Mouse (Mus musculus): ENCODE data around the gene Kctd15.

Gene Kctd15

DNA sequence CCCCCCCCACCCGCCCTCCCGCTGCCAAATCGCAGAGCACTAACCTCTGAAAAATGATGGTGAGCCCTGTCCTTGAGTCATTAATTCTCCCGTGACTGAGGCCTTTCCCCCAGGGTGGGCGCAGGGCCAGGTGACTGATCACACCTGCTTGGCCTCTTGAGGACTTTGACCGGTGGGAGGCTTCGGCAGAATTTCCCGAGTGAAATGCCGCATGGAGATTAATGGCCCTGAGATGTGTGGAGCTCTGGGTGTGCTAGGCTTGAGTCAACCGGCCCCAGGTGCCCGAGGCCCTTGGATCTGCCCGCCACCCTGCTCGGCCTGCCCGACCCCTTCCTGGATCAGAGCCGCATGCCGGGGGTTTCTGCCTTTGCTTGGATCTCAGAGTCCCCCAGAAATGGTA is 11.3 kb upstream of the Kctd15 start:
- no peak for DNase-seq (ENCODE audit: low read depth, low spot score)

DNA sequence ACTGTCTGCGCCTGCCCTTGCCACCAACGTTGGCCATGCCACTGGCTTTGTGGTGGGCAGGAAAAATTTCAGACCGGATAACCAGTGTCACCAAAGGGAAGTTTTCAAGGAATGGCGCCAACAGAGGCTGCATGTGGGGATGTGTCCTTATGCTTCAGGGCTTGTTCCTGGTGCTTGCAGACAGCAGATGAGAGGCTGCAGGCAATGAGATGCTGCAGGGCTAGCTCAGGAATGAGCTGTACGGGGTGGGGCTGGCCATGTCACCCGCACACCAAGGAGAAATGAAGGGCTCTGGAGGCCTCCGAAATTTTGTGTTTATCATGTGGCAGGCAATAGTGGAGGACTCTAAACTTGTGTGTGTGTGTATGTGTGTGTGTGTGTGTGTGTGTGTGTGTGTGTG is 6.6 kb upstream of the Kctd15 start:
- no peak for DNase-seq (ENCODE audit: low read depth, low spot score)

DNA sequence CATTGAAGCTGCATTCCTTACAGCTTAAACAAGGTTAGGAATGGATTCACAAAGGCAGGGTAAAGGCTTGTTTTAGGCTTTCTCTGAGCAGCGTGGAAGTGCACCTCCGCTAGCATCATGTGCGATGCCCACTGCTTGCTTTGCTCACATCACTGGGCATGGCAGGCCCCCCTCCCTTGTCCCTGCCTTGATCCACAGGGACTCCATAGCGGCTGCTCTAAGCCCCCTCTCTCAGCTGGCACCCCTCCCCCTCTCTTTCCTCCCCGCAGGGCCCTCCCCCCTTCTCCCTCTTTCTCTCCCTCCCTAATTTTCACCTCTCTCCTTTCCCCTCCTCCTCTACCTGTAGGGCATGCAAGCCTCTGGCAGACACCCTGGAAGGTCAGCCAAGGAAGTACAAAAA is 5.7 kb upstream of the Kctd15 start:
- DNase-seq (ENCODE audit: low read depth, low spot score): no peak

DNA sequence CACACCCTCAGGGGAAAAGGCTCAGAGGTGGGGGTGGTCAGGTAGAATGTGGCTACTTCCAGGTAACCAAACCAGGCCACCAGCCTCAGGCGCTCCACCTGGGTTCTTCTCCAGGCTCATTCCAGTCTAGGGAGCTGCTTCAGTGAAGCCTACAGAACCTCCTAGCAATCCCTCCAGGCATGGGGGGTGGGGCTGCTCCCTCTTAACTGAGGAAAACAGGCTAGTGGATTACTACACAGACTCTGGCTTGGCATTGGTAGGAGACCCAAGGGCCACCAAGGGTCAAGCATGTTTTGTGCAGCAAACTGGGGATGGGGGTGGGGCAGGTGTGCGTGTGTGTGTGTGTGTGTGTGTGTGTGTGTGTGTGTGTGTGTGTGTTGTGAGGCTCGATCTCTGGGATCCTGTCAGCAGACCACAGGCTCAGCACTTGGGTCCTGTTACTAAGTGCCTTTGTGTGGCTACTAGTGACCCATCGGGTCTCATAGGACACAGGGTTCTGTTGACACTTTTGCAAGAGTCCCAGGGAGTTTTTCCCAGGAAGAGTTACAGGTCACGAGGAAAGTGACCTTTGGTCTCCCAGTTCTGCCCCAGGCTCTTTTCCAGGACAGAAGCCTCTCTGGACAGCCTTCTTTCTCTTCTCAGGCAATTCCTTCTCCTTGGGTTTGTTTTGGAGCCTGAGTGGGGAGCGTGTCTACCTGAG is 3.0 kb upstream of the Kctd15 start:
- DNase-seq (ENCODE audit: low read depth, low spot score): no peak

DNA sequence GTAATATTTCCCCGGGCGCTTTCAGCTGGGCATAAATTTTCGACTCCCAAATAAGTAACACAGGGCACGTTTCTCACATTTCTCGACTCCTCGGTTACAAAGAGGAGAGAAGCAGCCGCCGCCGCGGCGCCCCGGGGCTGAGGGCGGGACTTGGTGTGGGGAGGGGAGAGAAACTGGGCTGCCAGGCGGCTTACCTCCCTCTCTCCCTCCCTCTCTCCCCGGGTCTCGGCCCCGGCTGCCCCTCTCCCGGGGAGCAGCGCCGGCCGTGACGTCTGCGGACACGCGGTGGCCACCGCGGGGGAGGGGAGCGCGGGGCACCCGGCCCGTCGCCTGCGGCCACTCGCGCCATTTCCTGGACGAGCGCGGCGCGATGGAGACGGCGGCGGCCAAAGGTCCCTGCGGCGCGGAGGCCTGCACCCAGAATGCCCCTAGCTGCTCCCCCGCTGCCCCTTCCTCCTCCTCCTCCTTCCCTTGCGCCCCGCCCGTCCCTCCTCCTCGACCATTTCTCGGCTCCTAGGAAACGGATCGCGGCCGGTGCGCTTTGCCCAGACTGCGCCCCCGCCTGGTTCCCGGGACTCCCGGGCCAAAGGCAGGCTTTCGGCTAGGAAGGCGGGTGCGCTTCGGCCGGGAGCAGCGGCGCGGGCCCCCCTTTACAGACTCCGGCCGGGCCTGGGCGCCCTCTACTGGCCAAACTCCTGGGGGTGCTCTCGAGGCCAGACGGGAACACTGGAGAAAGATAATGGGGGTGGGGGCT is 1.3 kb downstream of the Kctd15 start:
- DNase-seq (ENCODE audit: low read depth, low spot score): no peak

DNA sequence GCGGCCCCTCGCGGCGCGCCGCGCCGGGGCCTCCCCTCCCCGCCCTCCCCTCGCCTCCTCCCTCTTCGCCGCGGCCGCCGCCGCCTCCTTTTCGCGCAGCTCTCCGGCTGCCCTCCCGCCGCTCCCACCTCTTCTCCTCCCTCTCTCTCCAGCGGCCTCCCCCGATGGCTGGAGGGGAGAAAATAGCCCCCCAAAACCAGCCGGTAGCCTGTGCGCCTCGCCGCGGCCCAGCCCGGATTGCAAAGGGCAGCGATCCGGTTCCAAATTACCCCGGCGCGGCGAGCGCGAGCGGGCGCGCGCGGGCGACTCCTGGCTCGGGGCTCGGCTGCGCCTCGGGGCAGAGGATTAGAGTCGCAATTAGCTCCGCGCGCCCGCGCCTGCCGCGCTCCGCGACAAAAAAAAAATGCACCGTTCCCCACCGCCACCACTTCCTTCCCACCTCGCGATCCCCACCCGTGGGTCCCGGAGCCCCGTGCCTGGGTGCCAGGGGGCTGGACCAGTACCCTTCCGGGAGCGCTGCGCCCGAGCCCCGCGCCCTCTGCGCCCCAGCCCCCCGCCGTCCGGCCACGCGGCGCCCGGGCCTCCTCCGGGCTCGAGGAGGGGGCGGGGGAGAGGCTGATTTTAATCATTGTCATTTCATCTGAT is 2.0 kb downstream of the Kctd15 start:
- DNase-seq (ENCODE audit: low read depth, low spot score): no peak

DNA sequence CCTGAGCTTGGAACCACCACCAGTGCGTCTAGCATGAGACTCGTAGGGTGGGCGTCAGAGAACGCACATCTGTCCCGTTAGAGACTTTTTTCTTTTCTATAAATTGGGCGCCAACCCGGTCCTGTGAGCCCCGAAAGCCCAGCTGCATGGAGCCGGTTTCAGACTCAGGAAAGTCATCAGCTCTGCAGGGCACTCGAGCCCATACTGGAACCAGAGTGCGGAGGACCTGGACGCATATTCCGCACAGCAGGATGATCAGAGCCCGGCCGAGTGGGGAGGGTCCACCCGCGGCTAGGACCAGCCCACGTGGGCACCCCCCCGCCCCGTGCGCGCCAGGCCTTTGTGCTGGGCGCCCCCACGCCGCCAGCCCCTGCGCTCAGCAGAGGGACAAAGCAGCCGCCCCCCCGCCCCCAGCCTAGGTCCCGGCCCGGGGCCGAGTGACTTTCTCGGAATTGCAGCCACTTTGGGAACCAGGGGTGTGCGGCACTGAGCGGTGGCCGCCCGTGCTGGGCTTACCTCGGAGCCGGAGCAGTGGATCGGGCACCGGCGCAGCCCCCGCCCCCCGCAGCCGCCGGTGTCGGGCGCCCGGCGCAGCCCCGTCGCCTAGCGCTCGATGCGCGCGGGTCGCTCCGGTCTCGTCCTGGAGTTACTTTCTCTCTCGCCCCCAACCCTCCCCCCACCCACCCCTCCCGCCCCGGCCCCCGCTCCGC is 2.6 kb downstream of the Kctd15 start:
- no peak for DNase-seq (ENCODE audit: low read depth, low spot score)

DNA sequence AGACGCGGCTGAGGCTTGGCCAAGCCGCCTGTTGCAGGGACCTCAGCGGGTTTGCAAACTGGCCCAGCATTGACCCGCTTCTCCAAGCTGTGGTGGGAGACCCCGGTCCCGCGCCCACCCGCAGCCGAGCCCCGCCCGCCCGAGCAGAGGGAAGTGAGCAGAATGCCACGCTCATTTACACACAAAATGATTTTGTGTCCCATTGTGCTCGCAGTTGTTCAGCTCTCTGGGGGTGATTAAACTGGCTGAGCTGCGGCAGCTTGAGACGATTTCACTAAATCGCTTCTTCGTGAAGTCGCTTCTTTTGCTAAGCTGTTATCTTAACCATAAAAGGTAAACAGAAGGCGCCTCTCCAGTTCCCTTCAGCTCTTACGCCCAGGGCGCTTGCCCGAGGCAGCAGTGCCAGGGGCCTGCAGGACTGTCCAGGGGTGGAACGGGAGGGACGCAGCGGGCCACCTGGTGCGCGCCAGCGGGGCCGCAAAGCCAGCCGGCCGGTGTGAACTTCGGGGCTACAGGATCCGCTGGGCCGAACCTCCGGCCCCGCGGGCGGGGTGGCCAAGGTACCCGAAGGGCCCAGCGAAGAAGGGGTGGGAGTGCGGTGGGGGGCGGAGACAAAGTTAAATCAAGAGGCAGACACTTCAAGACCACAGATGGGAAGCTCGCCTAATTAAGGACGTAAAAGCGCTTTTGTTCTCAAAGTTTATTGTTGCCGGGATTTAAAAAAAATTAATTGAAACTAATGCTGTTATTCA is 3.6 kb downstream of the Kctd15 start:
- no peak for DNase-seq (ENCODE audit: low read depth, low spot score)

DNA sequence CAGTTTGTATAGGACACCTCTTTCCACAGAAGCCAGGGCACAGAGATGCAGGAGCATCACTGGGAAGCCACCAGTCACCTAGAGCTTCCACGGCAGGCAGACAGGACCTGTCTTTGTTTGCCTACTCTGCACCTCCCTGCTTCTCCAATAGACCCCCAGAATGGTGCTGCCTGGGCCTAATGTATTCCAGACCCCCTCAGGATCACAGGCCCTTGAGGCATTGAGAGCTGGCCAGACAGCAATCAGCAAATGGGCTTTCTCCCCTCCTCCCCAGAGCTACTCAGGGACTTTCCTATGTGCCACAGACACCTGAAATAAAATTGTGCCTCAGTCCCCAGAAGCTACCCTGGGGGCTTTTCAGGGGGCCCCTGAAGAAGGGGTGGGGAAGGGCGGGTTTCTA is 5.2 kb downstream of the Kctd15 start:
- no peak for DNase-seq (ENCODE audit: low read depth, low spot score)

DNA sequence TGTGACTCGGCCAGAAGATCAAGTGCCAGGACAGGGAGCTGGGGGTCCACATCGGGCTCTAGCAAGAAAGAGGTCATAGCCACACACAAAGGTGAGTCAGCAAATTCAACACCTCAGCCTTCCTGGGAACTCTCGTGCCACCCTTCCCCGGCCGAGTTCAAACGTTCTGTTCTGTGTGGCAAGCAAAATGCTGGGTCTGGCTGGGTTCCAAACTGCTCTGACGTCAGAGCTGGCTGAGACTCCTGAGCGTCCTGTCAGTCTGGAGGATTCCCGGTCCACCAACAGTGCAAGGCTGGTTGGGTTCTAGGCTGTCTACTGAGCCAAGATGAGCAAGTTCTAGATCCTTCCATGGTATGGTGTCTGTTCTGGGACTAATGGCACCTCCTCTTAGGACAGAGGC is 9.5 kb downstream of the Kctd15 start:
- DNase-seq (ENCODE audit: low read depth, low spot score): no peak

DNA sequence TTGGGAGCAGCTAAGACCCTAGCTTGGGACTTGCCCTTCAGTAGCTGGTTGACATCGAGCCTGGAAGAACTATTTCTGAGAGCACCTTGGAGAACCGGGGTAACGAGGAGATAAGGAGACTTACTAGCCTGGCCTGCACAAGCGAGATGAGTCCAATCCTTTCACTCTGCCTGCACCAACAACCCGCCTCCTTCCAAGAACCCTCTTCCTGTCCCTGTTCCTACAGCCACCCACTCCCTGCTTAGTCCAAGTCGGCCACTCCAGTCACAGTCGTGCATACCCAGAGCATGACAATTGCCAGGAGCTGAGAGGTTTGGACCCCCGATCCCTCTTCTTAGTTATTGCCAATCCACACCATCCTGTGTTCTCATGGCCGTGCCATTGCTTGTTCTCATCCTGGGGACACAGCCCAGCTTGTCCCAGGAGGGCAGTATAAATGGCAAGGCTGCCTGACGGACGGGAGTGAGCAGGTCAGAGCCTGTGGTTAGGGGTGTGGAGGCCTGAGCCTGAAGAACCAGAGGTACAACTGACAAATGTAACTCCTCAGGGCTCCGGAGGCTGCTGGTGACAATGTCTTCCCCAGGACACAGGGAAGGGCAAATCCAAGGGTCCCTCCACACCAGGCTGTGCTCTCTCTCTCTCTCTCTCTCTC is 10.3 kb downstream of the Kctd15 start:
- no peak for DNase-seq (ENCODE audit: low read depth, low spot score)

DNA sequence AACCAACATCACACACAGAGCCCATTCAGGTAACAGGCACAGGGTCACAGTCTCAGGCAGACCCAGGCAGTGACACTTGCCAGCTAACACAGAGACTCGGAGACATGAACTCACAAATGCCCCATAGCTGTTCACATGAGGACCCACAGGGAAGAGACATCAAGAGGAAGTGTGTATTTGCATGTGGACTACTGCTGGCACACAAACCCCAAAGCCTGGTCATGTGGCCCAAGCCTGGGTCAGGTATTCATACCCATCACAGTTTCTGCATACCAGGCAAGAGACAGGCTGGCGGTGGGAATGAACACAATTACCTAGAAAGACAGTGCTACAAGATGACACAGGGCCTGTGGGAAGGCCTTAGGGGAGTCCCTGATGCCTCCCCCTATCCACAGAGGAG is 10.9 kb downstream of the Kctd15 start:
- DNase-seq (ENCODE audit: low read depth, low spot score): no peak

DNA sequence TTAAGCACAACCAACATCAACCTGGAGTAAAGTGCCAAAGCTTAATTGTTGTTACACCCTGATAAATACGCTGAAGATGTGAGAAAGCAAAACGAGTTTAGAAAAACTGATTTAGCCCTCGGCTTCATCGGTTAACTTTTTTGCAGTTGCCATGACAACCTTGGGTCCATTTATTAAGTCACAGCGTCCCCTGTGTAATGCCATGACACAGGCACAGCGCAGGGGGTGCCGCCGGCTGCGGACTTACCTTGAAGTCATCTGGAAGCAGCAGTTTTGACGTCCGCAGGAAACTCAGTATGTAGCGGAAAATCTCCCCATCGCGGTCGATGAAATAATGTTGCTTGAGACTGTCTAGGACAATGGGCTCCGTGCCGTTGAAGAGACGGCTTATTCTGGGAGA is 11.9 kb downstream of the Kctd15 start:
- DNase-seq (ENCODE audit: low read depth, low spot score): no peak

DNA sequence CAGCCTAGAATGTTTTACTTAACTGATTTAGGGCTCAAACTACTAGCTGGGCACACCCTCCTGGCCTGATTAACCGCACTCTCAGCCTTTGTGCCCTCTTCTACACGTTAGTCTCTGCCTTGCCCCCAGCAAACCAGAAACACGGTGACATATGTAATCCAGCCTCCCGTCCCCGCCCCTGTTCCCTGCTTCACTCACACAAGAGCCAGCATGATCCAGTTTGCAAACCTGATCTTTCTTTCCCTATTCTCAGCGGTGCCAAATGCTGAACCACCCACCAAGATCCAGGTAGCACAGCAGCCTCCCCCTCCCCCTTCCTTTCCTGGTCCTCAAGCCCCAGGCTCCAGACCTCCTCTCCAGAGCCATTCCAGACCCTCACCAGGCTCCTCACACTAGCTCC is 13.2 kb downstream of the Kctd15 start:
- DNase-seq (ENCODE audit: low read depth, low spot score): no peak

DNA sequence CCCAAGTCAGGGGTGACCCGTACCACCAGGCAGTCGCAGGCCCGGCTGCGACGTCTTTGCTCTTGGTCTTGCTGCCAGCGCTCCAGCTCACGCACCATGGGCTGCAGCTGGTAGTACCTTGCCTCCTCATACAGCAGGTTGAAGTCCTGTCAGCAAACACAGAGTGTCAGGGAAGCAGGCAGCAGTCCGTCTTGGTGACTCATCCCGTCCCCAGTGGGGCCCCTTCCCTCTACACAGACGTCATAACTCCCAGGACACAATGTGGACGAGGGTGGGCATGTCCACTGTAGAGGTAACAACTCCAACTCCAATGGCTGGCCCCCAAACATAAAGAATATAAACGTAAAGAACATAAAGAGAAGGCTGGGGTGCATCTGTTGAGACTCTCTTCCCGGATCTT is 14.6 kb downstream of the Kctd15 start:
- no peak for DNase-seq (ENCODE audit: low read depth, low spot score)

DNA sequence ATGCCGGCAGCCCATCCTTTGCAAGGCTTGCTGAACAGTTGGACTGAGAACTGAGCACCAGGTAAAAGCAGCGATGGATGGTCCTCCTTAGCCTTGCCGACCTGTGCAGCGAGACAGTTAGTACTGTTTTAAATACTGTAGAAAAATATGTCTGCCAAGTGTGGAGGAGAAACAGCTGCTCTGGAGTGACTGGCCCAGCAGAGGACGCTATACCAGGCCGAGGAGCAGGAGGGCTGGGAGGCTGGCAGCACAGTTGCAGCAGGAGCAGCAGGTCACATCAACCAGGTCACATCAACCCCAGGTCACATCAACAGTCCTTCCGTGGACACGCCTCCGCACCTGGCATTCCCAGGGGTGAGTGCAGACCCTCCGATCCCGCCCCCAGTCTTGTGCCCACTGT is 16.7 kb downstream of the Kctd15 start:
- DNase-seq (ENCODE audit: low read depth, low spot score): no peak

DNA sequence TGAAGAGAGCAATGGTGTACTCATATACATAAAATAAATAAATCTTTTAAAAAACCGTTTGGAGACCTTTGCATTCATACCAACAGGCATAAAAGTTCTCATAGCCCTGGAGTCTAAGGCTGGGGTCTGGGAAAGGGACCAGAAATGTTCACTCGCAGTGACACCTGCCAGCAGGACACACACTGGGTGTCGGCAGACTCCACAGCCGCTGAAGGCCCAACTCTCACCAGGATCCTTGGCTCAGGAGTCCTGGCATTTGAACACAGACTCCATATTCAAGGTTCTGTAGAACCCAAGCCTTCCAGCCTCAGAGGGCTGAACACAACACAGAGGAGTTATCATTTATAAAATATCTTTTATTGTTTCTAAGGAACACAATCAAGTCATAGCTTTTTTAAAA is 19.9 kb downstream of the Kctd15 start:
- no peak for DNase-seq (ENCODE audit: low read depth, low spot score)

DNA sequence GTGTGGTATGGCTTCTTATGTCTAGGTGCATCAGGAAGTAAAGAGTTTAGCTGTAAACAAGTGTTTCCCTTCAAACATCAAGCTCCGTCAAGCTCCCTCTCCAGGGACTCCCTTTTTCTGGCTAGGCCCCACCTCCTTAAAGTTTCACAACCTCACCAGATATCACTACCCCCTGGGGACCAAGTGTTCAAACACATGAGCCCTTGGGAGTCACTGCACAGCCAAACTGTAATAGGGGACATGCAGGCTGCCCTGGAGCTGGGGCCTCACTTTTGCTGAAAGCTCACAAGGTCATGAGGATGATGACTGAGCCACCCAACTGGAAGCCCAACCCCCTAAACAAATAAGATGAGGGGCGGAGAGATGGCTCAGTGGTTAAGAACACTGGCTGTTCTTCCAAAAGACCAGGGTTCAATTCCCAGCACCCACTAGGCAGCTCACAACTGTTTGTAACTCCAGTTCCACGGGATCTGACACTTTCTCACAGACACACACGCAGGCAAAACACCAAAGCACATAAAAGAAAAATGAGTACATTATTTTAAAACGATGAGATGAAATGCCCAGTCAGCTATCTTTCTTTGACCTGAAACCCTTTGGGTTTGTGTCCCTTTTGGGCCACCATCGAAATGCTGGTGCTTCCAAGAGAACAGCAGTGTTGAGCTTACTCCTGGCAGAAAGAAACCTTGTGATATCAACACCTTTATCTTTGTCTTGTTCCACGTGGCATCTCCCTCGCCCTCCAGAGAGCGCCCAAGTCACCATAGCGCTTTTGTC is 23.4 kb downstream of the Kctd15 start:
- no peak for DNase-seq (ENCODE audit: low read depth, low spot score)

DNA sequence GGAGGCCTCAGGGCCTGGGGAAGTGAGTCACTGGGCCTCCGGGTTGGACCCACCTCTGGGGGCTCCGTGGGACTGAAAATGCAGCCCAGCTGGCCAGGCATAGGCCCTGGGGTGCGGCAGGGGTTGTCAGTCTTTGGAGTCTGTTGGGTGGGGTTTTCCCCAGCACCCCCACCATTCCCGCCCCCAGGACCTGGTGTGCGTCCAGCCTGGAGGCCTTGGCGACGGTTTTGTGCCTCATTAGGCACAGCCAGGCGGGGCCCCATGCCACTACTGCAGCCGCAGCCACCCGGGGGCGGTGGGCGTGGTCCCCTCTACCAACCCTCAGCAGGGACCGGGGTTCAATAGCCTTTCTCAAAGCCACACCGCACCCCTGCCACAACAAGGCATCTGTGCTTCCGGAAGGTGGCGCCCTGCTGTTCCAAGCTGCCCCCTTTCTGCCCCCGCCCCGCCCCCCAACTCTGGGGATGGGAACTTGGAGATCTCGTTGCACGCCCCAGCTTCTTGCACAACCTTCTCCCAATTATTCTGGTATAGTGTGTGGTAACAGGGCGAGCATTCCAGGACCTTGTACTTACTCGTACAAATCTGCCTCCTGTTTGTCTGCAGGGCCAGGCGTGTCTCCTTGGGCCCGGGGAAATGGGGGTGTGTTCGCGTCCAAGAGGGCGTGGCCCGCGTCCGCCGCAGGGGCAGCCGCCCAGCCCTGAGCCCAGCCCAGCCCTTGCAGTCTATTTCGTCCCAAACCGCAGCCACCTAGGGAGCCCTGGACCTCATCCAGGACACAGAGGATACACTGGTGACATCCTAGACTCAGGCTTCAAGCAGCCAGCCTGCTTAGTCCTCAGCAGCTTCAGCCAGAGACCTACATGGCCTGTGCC is 26.1 kb downstream of the Kctd15 start:
- no peak for DNase-seq (ENCODE audit: low read depth, low spot score)

Data from c-Kit-negative CD71-positive TER-119-positive erythroid progenitor cells, embryonic 14.5 days (primary cell).